Mouse (Mus musculus): ENCODE measurements around the gene Cntnap3. TPM values are rescaled to one million over a fixed set of nuclear protein-coding genes. Genes with fewer than 3 reads are reported as not detected.
"Not testable (repeated sequence)": the region's sequence is repeated elsewhere in the genome, so short reads cannot be mapped to it uniquely, and the experiment has no call there.

Gene Cntnap3
- 0.06 TPM in 1 of 2 replicates, not detected in the other for polyA plus RNA-seq (2016; fragmentation: Nextera tagmentation; extraction: Ambion mirVana)

DNA sequence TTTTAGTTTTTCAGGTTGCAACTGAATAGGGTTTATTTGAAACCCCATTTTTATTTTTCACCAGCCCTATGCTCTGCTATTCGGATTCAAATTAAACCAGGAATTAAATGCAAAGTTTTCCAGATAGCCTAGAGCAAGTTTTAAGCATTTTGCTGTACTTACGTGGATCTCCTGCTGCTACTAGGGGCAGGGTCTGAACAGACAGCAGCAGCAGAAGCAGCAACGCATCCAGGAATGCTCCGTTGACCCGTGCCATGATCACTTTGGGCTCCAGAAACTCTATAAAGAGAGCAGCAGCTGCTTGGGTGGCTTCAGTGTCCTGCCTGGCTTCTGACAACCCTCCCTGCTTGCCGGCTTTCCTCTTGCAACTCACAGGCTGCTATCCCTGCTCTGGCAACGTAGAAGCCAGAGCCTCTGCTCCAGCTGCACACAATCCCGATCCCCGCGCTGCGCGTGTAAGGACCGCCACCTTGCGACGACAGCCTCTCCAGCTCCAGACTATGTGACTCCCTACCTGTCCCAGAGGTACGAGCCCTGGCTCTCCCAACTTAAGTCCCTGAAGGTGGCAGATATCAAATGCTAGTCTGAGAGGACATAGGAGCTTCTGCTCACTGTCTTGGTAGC, at the start of gene Cntnap3:
TSS of gene Cntnap3 (minus strand) at position 371 of the 624 bp plus-strand sequence.
- Histone ChIP-seq H3K27me3 (ENCODE audit: low read depth, poor library complexity, severe bottlenecking) (no peaks in the 10 kb centered on the region), H3K4me1 (0 out of 2 replicates have a peak, but pooled peaks cover 4% of the 10 kb centered on the region), H3K4me3 (no peak within 1 kb of the TSS), H3K36me3 (no peaks in the 10 kb centered on the region), H3K9me3 (replicated peaks) (no peaks in the 10 kb centered on the region), H3K27ac (no peak within 1 kb of the TSS)
- WGBS = 14% methylated on average over 16 of the region's 16 CpGs
- peak; percentile 56 for DNase-seq (ENCODE audit: low spot score)

- no peaks in the 10 kb centered on the region for H3K36me3 ChIP-seq
- DNase-seq (ENCODE audit: low spot score) = no peak
- H3K4me3 ChIP-seq = no peak within 1 kb of the TSS
- no peak within 1 kb of the TSS for H3K27ac ChIP-seq
- WGBS = 75% methylated on average over 1 of the region's 1 CpGs
- H3K9me3 ChIP-seq (replicated peaks) = no peaks in the 10 kb centered on the region
- H3K4me1 ChIP-seq = no peaks in the 10 kb centered on the region
- no peaks in the 10 kb centered on the region for H3K27me3 ChIP-seq (ENCODE audit: low read depth, poor library complexity, severe bottlenecking)
These were observed 13.4 kb upstream of the Cntnap3 start, which contains the start of gene Spata31 for GRCm38 (mm10) chr13:64917191-64917590. TSS of gene Spata31 (plus strand) at chr13:64917406.

- no peaks in the 10 kb centered on the region for H3K9me3 ChIP-seq (replicated peaks)
- WGBS = 48% methylated on average over 1 of the region's 1 CpGs
- 0 out of 2 replicates have a peak, but pooled peaks cover 4% of the 10 kb centered on the region for H3K4me1 ChIP-seq
- DNase-seq (ENCODE audit: low spot score) = no peak
- H3K4me3 ChIP-seq = no peak overlapping the region
- H3K36me3 ChIP-seq = no peaks in the 10 kb centered on the region
- no peak overlapping the region for H3K27ac ChIP-seq
- no peaks in the 10 kb centered on the region for H3K27me3 ChIP-seq (ENCODE audit: low read depth, poor library complexity, severe bottlenecking)
These were observed 623 bp downstream of the Cntnap3 start for GRCm38 (mm10) chr13:64903132-64903531.

- no peaks in the 10 kb centered on the region for H3K36me3 ChIP-seq
- H3K27ac ChIP-seq = no peak overlapping the region
- no peaks in the 10 kb centered on the region for H3K4me1 ChIP-seq
- H3K27me3 ChIP-seq (ENCODE audit: low read depth, poor library complexity, severe bottlenecking) = no peaks in the 10 kb centered on the region
- no peaks in the 10 kb centered on the region for H3K9me3 ChIP-seq (replicated peaks)
- H3K4me3 ChIP-seq = no peak overlapping the region
- DNase-seq (ENCODE audit: low spot score) = no peak
- WGBS = 87% methylated on average over 3 of the region's 3 CpGs
These were observed 38.4 kb downstream of the Cntnap3 start for GRCm38 (mm10) chr13:64865397-64865796.

DNA sequence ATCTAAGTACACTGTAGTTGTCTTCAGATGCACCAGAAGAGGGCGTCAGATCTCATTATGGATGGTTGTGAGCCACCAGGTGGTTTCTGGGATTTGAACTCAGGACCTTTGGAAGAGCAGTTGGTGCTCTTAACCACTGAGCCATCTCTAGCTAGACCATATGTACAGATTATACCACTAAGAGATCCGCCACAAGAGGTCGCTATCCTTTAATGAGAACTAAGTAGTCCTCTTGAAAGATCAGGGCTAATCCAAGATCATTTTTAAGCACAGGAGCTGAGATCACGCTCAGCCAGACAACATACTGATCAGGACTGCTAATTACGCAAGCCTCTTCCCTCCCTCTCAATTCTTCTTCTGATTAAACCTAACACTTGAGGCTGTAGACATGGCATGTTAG, 78.9 kb downstream of the Cntnap3 start:
- not testable (repeated sequence) for H3K27me3 ChIP-seq (ENCODE audit: low read depth, poor library complexity, severe bottlenecking); H3K36me3 ChIP-seq; H3K4me3 ChIP-seq; DNase-seq (ENCODE audit: low spot score); H3K27ac ChIP-seq; H3K4me1 ChIP-seq; H3K9me3 ChIP-seq (replicated peaks)
- WGBS = 53% methylated on average over 5 of the region's 5 CpGs

DNA sequence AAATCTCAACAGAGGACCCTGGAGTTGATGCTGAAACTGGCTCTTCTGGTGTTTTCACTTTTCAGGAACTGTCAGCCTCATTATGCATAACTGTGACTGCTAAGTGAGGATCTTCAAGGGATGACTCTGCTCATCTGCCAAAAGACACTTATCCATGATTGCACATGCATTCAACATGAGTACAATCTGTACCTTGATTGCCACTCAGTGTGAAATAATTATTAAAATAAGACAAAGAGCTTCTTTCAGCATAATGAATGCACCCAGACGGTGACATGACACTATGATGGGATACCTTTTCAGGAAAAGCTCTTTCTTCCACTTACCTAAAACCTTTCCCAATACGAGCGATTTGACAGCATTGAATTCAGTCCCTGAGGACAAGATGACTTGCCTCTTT, 158.4 kb downstream of the Cntnap3 start:
- Histone ChIP-seq H3K4me3 (no peak overlapping the region), H3K27me3 (ENCODE audit: low read depth, poor library complexity, severe bottlenecking) (no peaks in the 10 kb centered on the region), H3K4me1 (no peaks in the 10 kb centered on the region), H3K27ac (no peak overlapping the region), H3K9me3 (replicated peaks) (no peaks in the 10 kb centered on the region), H3K36me3 (no peaks in the 10 kb centered on the region)
- DNase-seq (ENCODE audit: low spot score) = no peak
- WGBS = 88% methylated on average over 3 of the region's 3 CpGs

DNA sequence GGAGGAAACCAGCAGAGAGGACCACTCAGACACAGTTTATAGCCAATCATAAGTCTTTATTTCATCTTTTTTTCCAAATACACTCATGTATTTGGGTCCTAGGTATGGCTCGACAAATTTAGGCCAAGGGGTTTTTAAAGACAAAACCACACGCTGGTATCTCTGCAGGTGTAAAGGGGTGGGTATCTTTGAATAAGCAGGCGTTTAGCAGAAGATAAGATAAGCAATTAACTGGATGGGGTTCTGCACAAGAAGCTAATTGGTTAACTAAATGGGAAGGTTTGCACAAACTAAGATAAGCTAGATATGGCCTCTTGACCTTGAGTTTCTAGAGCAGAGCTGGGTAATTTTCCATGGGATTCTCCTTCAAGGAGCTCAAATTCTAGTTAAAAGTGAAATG, 171.5 kb downstream of the Cntnap3 start:
- H3K36me3 ChIP-seq = no peaks in the 10 kb centered on the region
- no peaks in the 10 kb centered on the region for H3K4me1 ChIP-seq
- 82% methylated on average over 3 of the region's 3 CpGs for WGBS
- no peaks in the 10 kb centered on the region for H3K27me3 ChIP-seq (ENCODE audit: low read depth, poor library complexity, severe bottlenecking)
- no peak for DNase-seq (ENCODE audit: low spot score)
- no peak overlapping the region for H3K27ac ChIP-seq
- H3K4me3 ChIP-seq = no peak overlapping the region
- H3K9me3 ChIP-seq (replicated peaks) = no peaks in the 10 kb centered on the region

GRCm38 (mm10) chr13:64716791-64717190, 187.0 kb downstream of the Cntnap3 start:
- WGBS = 89% methylated on average over 2 of the region's 2 CpGs
- Histone ChIP-seq H3K36me3 (no peaks in the 10 kb centered on the region), H3K9me3 (replicated peaks) (no peaks in the 10 kb centered on the region), H3K4me3 (no peak overlapping the region), H3K27ac (no peak overlapping the region), H3K27me3 (ENCODE audit: low read depth, poor library complexity, severe bottlenecking) (no peaks in the 10 kb centered on the region), H3K4me1 (no peaks in the 10 kb centered on the region)
- DNase-seq (ENCODE audit: low spot score) = no peak

DNA sequence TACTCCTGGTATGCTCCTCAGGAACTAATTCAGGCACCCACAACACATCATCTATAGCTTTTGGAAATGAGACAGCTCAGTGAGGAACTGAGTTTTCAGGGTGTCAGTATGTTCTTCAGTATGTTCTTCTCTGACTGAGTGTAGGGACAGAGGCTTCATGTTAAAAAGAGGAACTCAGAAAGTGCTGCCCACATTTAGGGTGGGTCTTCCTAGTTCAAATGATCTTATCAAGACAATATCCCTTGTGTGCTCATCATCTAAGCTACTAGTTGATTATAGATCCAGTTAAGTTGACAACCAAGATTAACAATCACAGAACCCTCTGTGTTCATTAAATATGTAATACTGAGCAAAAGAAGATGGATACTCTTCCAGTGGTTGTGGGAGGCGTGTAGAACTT, 211.3 kb downstream of the Cntnap3 start:
- Histone ChIP-seq H3K27me3 (ENCODE audit: low read depth, poor library complexity, severe bottlenecking) (no peaks in the 10 kb centered on the region), H3K36me3 (no peaks in the 10 kb centered on the region), H3K4me1 (no peaks in the 10 kb centered on the region), H3K9me3 (replicated peaks) (no peaks in the 10 kb centered on the region), H3K27ac (no peak overlapping the region), H3K4me3 (no peak overlapping the region)
- 87% methylated on average over 1 of the region's 1 CpGs for WGBS
- DNase-seq (ENCODE audit: low spot score) = no peak

Other genes starting within 250 kb of the Cntnap3 start
- gene Spata31, start 13.5 kb upstream of the Cntnap3 start, polyA plus RNA-seq (2016; fragmentation: Nextera tagmentation; extraction: Ambion mirVana) = not detected in 2 replicates
- gene Spata31d1c, start 129.1 kb upstream of the Cntnap3 start, polyA plus RNA-seq (2016; fragmentation: Nextera tagmentation; extraction: Ambion mirVana) = not detected in 2 replicates
- not detected in 2 replicates for gene Prss47, start 148.8 kb upstream of the Cntnap3 start, polyA plus RNA-seq (2016; fragmentation: Nextera tagmentation; extraction: Ambion mirVana)
- 39.5 and 50.6 TPM in 2 replicates for gene Mfsd14b, start 209.0 kb upstream of the Cntnap3 start, polyA plus RNA-seq (2016; fragmentation: Nextera tagmentation; extraction: Ambion mirVana)
- not detected in 2 replicates for gene Olfr465-ps1, start 234.1 kb upstream of the Cntnap3 start, polyA plus RNA-seq (2016; fragmentation: Nextera tagmentation; extraction: Ambion mirVana)
- not detected in 2 replicates for gene Olfr466, start 246.3 kb upstream of the Cntnap3 start, polyA plus RNA-seq (2016; fragmentation: Nextera tagmentation; extraction: Ambion mirVana)